Mouse (Mus musculus) forebrain, embryonic 15.5 days (tissue): ENCODE measurements around the gene Hes5. TPM values are rescaled to one million over a fixed set of nuclear protein-coding genes. Genes with fewer than 3 reads are reported as not detected.

Experiments
- ATAC-seq: fragments of 200-750 bp; cut with Nextera tagmentation; replicated peaks from 2 replicates; pipeline ENCODE4 v1.8.0; 2017; ENCODE audit warnings: mild to moderate bottlenecking, moderate TSS enrichment, moderate library complexity
- H3K27ac ChIP-seq: fragments of 300-500 bp; sonication (generic); replicated peaks from 2 replicates; pipeline ENCODE4 v1.5.1; 2015; ENCODE audit warnings: mild to moderate bottlenecking, inconsistent platforms
- H3K27me3 ChIP-seq: fragments of 300-500 bp; sonication (generic); 2 replicates; pipeline ENCODE4 v1.6.1; 2015; ENCODE audit warnings: inconsistent platforms
- H3K36me3 ChIP-seq: fragments of 300-500 bp; sonication (generic); 2 replicates; pipeline ENCODE4 v1.6.1; 2015; ENCODE audit warnings: mild to moderate bottlenecking, inconsistent platforms
- H3K4me1 ChIP-seq: fragments of 300-500 bp; sonication (generic); 2 replicates; pipeline ENCODE4 v1.6.1; 2015; ENCODE audit warnings: inconsistent platforms
- H3K4me2 ChIP-seq: fragments of 300-500 bp; sonication (generic); replicated peaks from 2 replicates; pipeline ENCODE4 v1.6.1; 2015; ENCODE audit warnings: mild to moderate bottlenecking, inconsistent platforms
- H3K4me3 ChIP-seq: fragments of 300-500 bp; sonication (generic); 2 replicates; pipeline ENCODE4 v1.5.1; 2015; ENCODE audit warnings: mild to moderate bottlenecking, inconsistent platforms
- H3K9ac ChIP-seq: fragments of 300-500 bp; sonication (generic); replicated peaks from 2 replicates; pipeline ENCODE4 v1.6.1; 2015; ENCODE audit warnings: mild to moderate bottlenecking, inconsistent platforms
- H3K9me3 ChIP-seq: fragments of 300-500 bp; sonication (generic); 2 replicates; pipeline ENCODE4 v1.6.1; 2016; ENCODE audit warnings: inconsistent platforms
- WGBS: fragments of 180-500 bp; shearing (Covaris S2); methylation state at CpG from one replicate; pipeline ENCODE4 v1.1.7; 2015; ENCODE audit warnings: mixed read lengths; 5-methylcytosine and 5-hydroxymethylcytosine counted together
- polyA plus RNA-seq: library from polyadenylated mRNA; unstranded; fragments of >200 nt; fragmentation: Nextera tagmentation; extraction: Ambion mirVana; gene quantifications from 2 replicates; pipeline ENCODE4 v1.2.1, GENCODE M21; 2015

Gene Hes5
- polyA plus RNA-seq, 1 experiment from 2014 or later: 125 TPM

- Histone ChIP-seq H3K4me1 (peaks cover 8% of the 10 kb centered on the region), H3K36me3 (no peaks in the 10 kb centered on the region), H3K27ac (no peak overlapping the region), H3K9ac (no peak overlapping the region), H3K27me3 (no peaks in the 10 kb centered on the region), H3K9me3 (no peaks in the 10 kb centered on the region), H3K4me2 (no peak overlapping the region), H3K4me3 (no peak overlapping the region)
- WGBS: 69% methylated on average over 10 of the region's 10 CpGs
- ATAC-seq: no peak
These were observed 45.6 kb downstream of the Hes5 start for GRCm38 (mm10) chr4:155006296-155006695.

GRCm38 (mm10) chr4:155007641-155008040 is 46.9 kb downstream of the Hes5 start:
- no peak overlapping the region for H3K4me3 ChIP-seq
- WGBS: 85% methylated on average over 3 of the region's 3 CpGs
- no peak for ATAC-seq
- no peaks in the 10 kb centered on the region for H3K9me3 ChIP-seq
- peaks cover 16% of the 10 kb centered on the region for H3K4me1 ChIP-seq
- H3K4me2 ChIP-seq: no peak overlapping the region
- no peaks in the 10 kb centered on the region for H3K27me3 ChIP-seq
- H3K36me3 ChIP-seq: no peaks in the 10 kb centered on the region
- H3K27ac ChIP-seq: no peak overlapping the region
- H3K9ac ChIP-seq: no peak overlapping the region

DNA sequence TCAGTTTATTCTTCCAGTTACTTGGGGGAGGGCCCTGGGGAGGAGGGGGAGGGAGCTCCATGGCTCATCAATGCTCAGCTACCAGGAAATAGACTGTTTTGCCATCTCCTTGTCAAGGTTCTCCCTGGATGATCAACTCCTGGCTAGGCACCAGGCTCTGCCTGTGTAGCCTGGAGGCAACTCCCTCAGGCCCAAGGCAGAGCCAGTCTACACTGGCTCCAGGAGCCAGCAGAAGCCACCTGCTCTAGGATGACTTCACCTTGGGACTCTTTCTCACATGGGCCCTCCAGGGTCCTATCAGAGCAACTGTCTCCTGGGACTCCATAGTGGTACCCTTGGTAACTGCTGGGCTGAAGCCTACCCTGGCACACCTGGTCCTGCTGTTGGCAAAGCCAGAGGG is 47.4 kb downstream of the Hes5 start:
- no peaks in the 10 kb centered on the region for H3K9me3 ChIP-seq
- no peak for ATAC-seq
- H3K27ac ChIP-seq: no peak overlapping the region
- H3K27me3 ChIP-seq: no peaks in the 10 kb centered on the region
- H3K4me2 ChIP-seq: no peak overlapping the region
- H3K4me3 ChIP-seq: no peak overlapping the region
- no peaks in the 10 kb centered on the region for H3K36me3 ChIP-seq
- no peak overlapping the region for H3K9ac ChIP-seq
- H3K4me1 ChIP-seq: peaks cover 16% of the 10 kb centered on the region

GRCm38 (mm10) chr4:155009216-155009615 is 48.5 kb downstream of the Hes5 start:
- WGBS: 86% methylated on average over 3 of the region's 3 CpGs

DNA sequence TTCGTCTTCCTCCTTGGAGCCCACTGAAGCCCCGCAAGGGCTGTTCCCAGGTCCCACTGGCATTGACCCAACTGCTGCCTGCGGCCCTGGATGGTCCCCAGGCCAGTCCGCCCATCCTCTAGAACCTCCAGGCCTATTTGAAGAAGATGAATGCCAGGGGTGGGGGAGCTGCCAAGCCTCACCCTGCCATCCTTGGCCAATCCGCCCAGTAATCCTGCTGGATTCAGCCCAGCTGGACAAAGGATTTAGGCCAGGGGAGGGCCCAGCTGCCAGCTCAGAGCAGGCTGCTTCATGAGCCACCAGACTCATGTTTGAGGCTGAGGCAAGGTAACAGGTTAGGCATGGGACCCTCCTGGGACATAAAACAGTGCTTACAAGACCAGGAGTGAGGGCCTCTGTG is 50.1 kb downstream of the Hes5 start:
- Histone ChIP-seq H3K4me1 (peaks cover 18% of the 10 kb centered on the region), H3K4me2 (no peak overlapping the region), H3K4me3 (no peak overlapping the region), H3K27me3 (no peaks in the 10 kb centered on the region), H3K9me3 (no peaks in the 10 kb centered on the region), H3K27ac (no peak overlapping the region), H3K9ac (no peak overlapping the region), H3K36me3 (no peaks in the 10 kb centered on the region)
- WGBS: 51% methylated on average over 5 of the region's 5 CpGs
- no peak for ATAC-seq

More at GRCm38 (mm10) chr4:155009216-155009615, 48.5 kb downstream of the Hes5 start:
- Histone ChIP-seq H3K36me3 (no peaks in the 10 kb centered on the region), H3K4me1 (peaks cover 16% of the 10 kb centered on the region), H3K9ac (no peak overlapping the region), H3K4me3 (no peak overlapping the region), H3K27me3 (no peaks in the 10 kb centered on the region), H3K9me3 (no peaks in the 10 kb centered on the region), H3K4me2 (no peak overlapping the region), H3K27ac (no peak overlapping the region)
- no peak for ATAC-seq

DNA sequence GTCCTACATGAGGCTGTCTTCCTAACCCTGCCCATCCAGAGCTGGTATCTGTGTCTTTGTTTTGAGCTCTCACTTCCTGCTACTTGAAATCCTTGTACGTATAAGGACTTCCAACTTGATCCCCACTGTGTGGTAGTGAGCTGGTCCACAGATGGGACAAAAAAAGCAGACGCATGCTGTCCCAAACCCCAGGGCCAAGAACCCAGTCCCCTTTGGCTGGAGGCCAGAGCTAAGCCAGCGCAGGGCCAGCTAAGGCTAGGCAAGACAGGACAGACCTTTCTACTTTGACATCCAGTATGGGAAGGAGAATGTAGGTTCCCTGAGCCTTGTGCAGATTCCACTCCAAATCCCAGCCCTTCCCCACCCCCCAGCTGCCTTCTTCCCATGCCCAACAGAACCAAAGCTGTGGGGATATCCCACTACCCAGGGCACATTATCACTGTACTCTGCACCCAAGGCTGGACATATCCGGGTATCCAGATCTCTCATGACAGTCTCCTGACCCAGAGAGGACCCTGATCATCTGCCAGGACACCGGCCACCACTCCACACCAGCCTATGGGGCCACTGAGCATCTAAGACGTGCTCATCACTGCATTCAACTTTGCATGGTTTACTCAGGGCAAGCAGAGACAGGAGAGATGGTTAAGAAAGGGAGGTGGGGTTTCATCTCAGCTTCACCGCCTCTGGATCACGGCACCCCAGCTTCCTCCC is 50.7 kb downstream of the Hes5 start:
- H3K27me3 ChIP-seq: no peaks in the 10 kb centered on the region
- 77% methylated on average over 8 of the region's 8 CpGs for WGBS
- no peaks in the 10 kb centered on the region for H3K36me3 ChIP-seq
- H3K9ac ChIP-seq: no peak overlapping the region
- no peaks in the 10 kb centered on the region for H3K9me3 ChIP-seq
- H3K4me3 ChIP-seq: no peak overlapping the region
- ATAC-seq: no peak
- H3K27ac ChIP-seq: no peak overlapping the region
- H3K4me2 ChIP-seq: no peak overlapping the region
- peaks cover 20% of the 10 kb centered on the region for H3K4me1 ChIP-seq

Other genes starting within 250 kb of the Hes5 start
- gene Ttc34, start 123.5 kb upstream of the Hes5 start, polyA plus RNA-seq: 1.3 TPM in 2 replicates
- 0.36 and 0.56 TPM in 2 replicates for gene Mmel1, start 91.3 kb upstream of the Hes5 start, polyA plus RNA-seq
- 36.8 and 40.5 TPM in 2 replicates for gene Fam213b, start 61.8 kb upstream of the Hes5 start, polyA plus RNA-seq
- 0.36 TPM in 1 of 2 replicates, not detected in the other for gene Tnfrsf14, start 32.4 kb upstream of the Hes5 start, polyA plus RNA-seq
- gene Pank4, start 3.2 kb downstream of the Hes5 start, polyA plus RNA-seq: 43.5 and 48.9 TPM in 2 replicates
- 10.0 and 12.7 TPM in 2 replicates for gene Plch2, start 95.9 kb downstream of the Hes5 start, polyA plus RNA-seq
- 22.0 and 23.5 TPM in 2 replicates for gene Pex10, start 106.1 kb downstream of the Hes5 start, polyA plus RNA-seq
- gene Rer1, start 125.5 kb downstream of the Hes5 start, polyA plus RNA-seq: 127 TPM in 2 replicates
- gene Morn1, start 125.7 kb downstream of the Hes5 start, polyA plus RNA-seq: 8.8 and 8.9 TPM in 2 replicates